Mouse (Mus musculus): Measurements from ENCODE around the gene Psip1. TPM values are rescaled to one million over a fixed set of nuclear protein-coding genes. Genes with fewer than 3 reads are reported as not detected.

The Psip1 gene
- polyA plus RNA-seq, 1 experiment from 2014 or later, result 469 TPM

GRCm38 (mm10) chr4:83436375-83436774 lies 49.9 kb downstream of the Psip1 start:
- Histone ChIP-seq H3K4me2 (no peak overlapping the region), H3K27ac (ENCODE audit: low read depth, low read length) (no peak overlapping the region), H3K9me3 (ENCODE audit: control insufficient read depth, low read length) (no peaks in the 10 kb centered on the region), H3K4me3 (ENCODE audit: low read depth, low read length) (no peak overlapping the region), H3K4me1 (ENCODE audit: control insufficient read depth, insufficient read depth, low read length) (no peaks in the 10 kb centered on the region), H3K36me3 (ENCODE audit: control insufficient read depth, insufficient read depth, low read length) (peaks cover 29% of the 10 kb centered on the region), H3K27me3 (ENCODE audit: control insufficient read depth, insufficient read depth, low read length) (no peaks in the 10 kb centered on the region), H3K9ac (ENCODE audit: low read length) (no peak overlapping the region)
- DNase-seq (ENCODE audit: low spot score, missing footprints) (no peak), ATAC-seq (ENCODE audit: low FRiP score) (no peak)
- 93% methylated on average over 8 of the region's 8 CpGs for WGBS

- no peak overlapping the region for H3K27ac ChIP-seq (ENCODE audit: low read depth, low read length)
- no peak overlapping the region for H3K4me2 ChIP-seq
- no peak overlapping the region for H3K4me3 ChIP-seq (ENCODE audit: low read depth, low read length)
- 95% methylated on average over 6 of the region's 6 CpGs for WGBS
- H3K27me3 ChIP-seq (ENCODE audit: control insufficient read depth, insufficient read depth, low read length), result no peaks in the 10 kb centered on the region
- no peaks in the 10 kb centered on the region for H3K4me1 ChIP-seq (ENCODE audit: control insufficient read depth, insufficient read depth, low read length)
- H3K9me3 ChIP-seq (ENCODE audit: control insufficient read depth, low read length), result no peaks in the 10 kb centered on the region
- ATAC-seq (ENCODE audit: low FRiP score) (no peak), DNase-seq (ENCODE audit: low spot score, missing footprints) (no peak)
- H3K9ac ChIP-seq (ENCODE audit: low read length), result no peak overlapping the region
- H3K36me3 ChIP-seq (ENCODE audit: control insufficient read depth, insufficient read depth, low read length), result peaks cover 33% of the 10 kb centered on the region
These were observed 53.4 kb downstream of the Psip1 start for GRCm38 (mm10) chr4:83432901-83433300.

- H3K4me1 ChIP-seq (ENCODE audit: control insufficient read depth, insufficient read depth, low read length), result no peaks in the 10 kb centered on the region
- no peak overlapping the region for H3K4me2 ChIP-seq
- no peak overlapping the region for H3K9ac ChIP-seq (ENCODE audit: low read length)
- no peaks in the 10 kb centered on the region for H3K27me3 ChIP-seq (ENCODE audit: control insufficient read depth, insufficient read depth, low read length)
- 93% methylated on average over 7 of the region's 7 CpGs for WGBS
- peaks cover 29% of the 10 kb centered on the region for H3K36me3 ChIP-seq (ENCODE audit: control insufficient read depth, insufficient read depth, low read length)
- no peaks in the 10 kb centered on the region for H3K9me3 ChIP-seq (ENCODE audit: control insufficient read depth, low read length)
- H3K4me3 ChIP-seq (ENCODE audit: low read depth, low read length), result no peak overlapping the region
- ATAC-seq (ENCODE audit: low FRiP score), result no peak
- H3K27ac ChIP-seq (ENCODE audit: low read depth, low read length), result no peak overlapping the region
- no peak for DNase-seq (ENCODE audit: low spot score, missing footprints)
These were observed 54.3 kb downstream of the Psip1 start for GRCm38 (mm10) chr4:83431950-83432349.

GRCm38 (mm10) chr4:83428845-83429244 lies 57.4 kb downstream of the Psip1 start:
- Histone ChIP-seq H3K4me2 (no peak overlapping the region), H3K9me3 (ENCODE audit: control insufficient read depth, low read length) (no peaks in the 10 kb centered on the region), H3K36me3 (ENCODE audit: control insufficient read depth, insufficient read depth, low read length) (peaks cover 22% of the 10 kb centered on the region), H3K27me3 (ENCODE audit: control insufficient read depth, insufficient read depth, low read length) (no peaks in the 10 kb centered on the region), H3K9ac (ENCODE audit: low read length) (no peak overlapping the region), H3K4me1 (ENCODE audit: control insufficient read depth, insufficient read depth, low read length) (no peaks in the 10 kb centered on the region), H3K4me3 (ENCODE audit: low read depth, low read length) (no peak overlapping the region), H3K27ac (ENCODE audit: low read depth, low read length) (no peak overlapping the region)
- DNase-seq (ENCODE audit: low spot score, missing footprints), result peak; percentile 81
- WGBS, result 93% methylated on average over 4 of the region's 4 CpGs
- no peak for ATAC-seq (ENCODE audit: low FRiP score)

- ATAC-seq (ENCODE audit: low FRiP score), result no peak
- Histone ChIP-seq H3K27me3 (ENCODE audit: control insufficient read depth, insufficient read depth, low read length) (no peaks in the 10 kb centered on the region), H3K27ac (ENCODE audit: low read depth, low read length) (no peak overlapping the region), H3K4me2 (no peak overlapping the region), H3K36me3 (ENCODE audit: control insufficient read depth, insufficient read depth, low read length) (peaks cover 24% of the 10 kb centered on the region), H3K9ac (ENCODE audit: low read length) (no peak overlapping the region), H3K9me3 (ENCODE audit: control insufficient read depth, low read length) (no peaks in the 10 kb centered on the region), H3K4me1 (ENCODE audit: control insufficient read depth, insufficient read depth, low read length) (no peaks in the 10 kb centered on the region), H3K4me3 (ENCODE audit: low read depth, low read length) (no peak overlapping the region)
- peak; percentile 81 for DNase-seq (ENCODE audit: low spot score, missing footprints)
- 97% methylated on average over 8 of the region's 8 CpGs for WGBS
These were observed 58.6 kb downstream of the Psip1 start for GRCm38 (mm10) chr4:83427696-83428095.

GRCm38 (mm10) chr4:83427141-83427540 lies 59.1 kb downstream of the Psip1 start:
- WGBS, result 95% methylated on average over 7 of the region's 7 CpGs
- peaks cover 22% of the 10 kb centered on the region for H3K36me3 ChIP-seq (ENCODE audit: control insufficient read depth, insufficient read depth, low read length)
- DNase-seq (ENCODE audit: low spot score, missing footprints) (peak; percentile 72), ATAC-seq (ENCODE audit: low FRiP score) (no peak)
- H3K9ac ChIP-seq (ENCODE audit: low read length), result no peak overlapping the region
- no peak overlapping the region for H3K27ac ChIP-seq (ENCODE audit: low read depth, low read length)
- no peaks in the 10 kb centered on the region for H3K27me3 ChIP-seq (ENCODE audit: control insufficient read depth, insufficient read depth, low read length)
- H3K4me2 ChIP-seq, result no peak overlapping the region
- H3K9me3 ChIP-seq (ENCODE audit: control insufficient read depth, low read length), result no peaks in the 10 kb centered on the region
- no peak overlapping the region for H3K4me3 ChIP-seq (ENCODE audit: low read depth, low read length)
- no peaks in the 10 kb centered on the region for H3K4me1 ChIP-seq (ENCODE audit: control insufficient read depth, insufficient read depth, low read length)

- H3K36me3 ChIP-seq (ENCODE audit: control insufficient read depth, insufficient read depth, low read length), result peaks cover 21% of the 10 kb centered on the region
- 95% methylated on average over 4 of the region's 4 CpGs for WGBS
These were observed 61.1 kb downstream of the Psip1 start for GRCm38 (mm10) chr4:83425119-83425518.

GRCm38 (mm10) chr4:83423641-83424040 lies 62.6 kb downstream of the Psip1 start:
- H3K4me3 ChIP-seq (ENCODE audit: low read depth, low read length), result no peak overlapping the region
- no peak overlapping the region for H3K4me2 ChIP-seq
- no peaks in the 10 kb centered on the region for H3K27me3 ChIP-seq (ENCODE audit: control insufficient read depth, insufficient read depth, low read length)
- no peaks in the 10 kb centered on the region for H3K9me3 ChIP-seq (ENCODE audit: control insufficient read depth, low read length)
- H3K36me3 ChIP-seq (ENCODE audit: control insufficient read depth, insufficient read depth, low read length), result peaks cover 17% of the 10 kb centered on the region
- H3K9ac ChIP-seq (ENCODE audit: low read length), result no peak overlapping the region
- peaks cover 4% of the 10 kb centered on the region for H3K4me1 ChIP-seq (ENCODE audit: control insufficient read depth, insufficient read depth, low read length)
- no peak overlapping the region for H3K27ac ChIP-seq (ENCODE audit: low read depth, low read length)
- DNase-seq (ENCODE audit: low spot score, missing footprints) (peak; percentile 2), ATAC-seq (ENCODE audit: low FRiP score) (no peak)
- 93% methylated on average over 6 of the region's 6 CpGs for WGBS

More at GRCm38 (mm10) chr4:83425119-83425518, 61.1 kb downstream of the Psip1 start:
- no peak for ATAC-seq (ENCODE audit: low FRiP score)
- Histone ChIP-seq H3K9ac (ENCODE audit: low read length) (no peak overlapping the region), H3K4me1 (ENCODE audit: control insufficient read depth, insufficient read depth, low read length) (no peaks in the 10 kb centered on the region), H3K9me3 (ENCODE audit: control insufficient read depth, low read length) (no peaks in the 10 kb centered on the region), H3K4me2 (no peak overlapping the region), H3K4me3 (ENCODE audit: low read depth, low read length) (no peak overlapping the region), H3K27me3 (ENCODE audit: control insufficient read depth, insufficient read depth, low read length) (no peaks in the 10 kb centered on the region), H3K27ac (ENCODE audit: low read depth, low read length) (no peak overlapping the region)
- DNase-seq (ENCODE audit: low spot score, missing footprints), result peak; percentile 56

GRCm38 (mm10) chr4:83418781-83419180 lies 67.5 kb downstream of the Psip1 start:
- H3K4me3 ChIP-seq (ENCODE audit: low read depth, low read length), result peak overlapping the region; percentile 95
- H3K4me2 ChIP-seq, result peak overlapping the region; percentile 53
- H3K9me3 ChIP-seq (ENCODE audit: control insufficient read depth, low read length), result no peaks in the 10 kb centered on the region; the same call in 1 of the 2 replicates
- no peak overlapping the region for H3K27ac ChIP-seq (ENCODE audit: low read depth, low read length)
- peak overlapping the region; percentile 96 for H3K9ac ChIP-seq (ENCODE audit: low read length)
- no peaks in the 10 kb centered on the region for H3K27me3 ChIP-seq (ENCODE audit: control insufficient read depth, insufficient read depth, low read length)
- 85% methylated on average over 2 of the region's 2 CpGs for WGBS
- peaks cover 7% of the 10 kb centered on the region; the same call in 1 of the 2 replicates for H3K36me3 ChIP-seq (ENCODE audit: control insufficient read depth, insufficient read depth, low read length)
- ATAC-seq (ENCODE audit: low FRiP score), result no peak
- peak; percentile 78 for DNase-seq (ENCODE audit: low spot score, missing footprints)
- H3K4me1 ChIP-seq (ENCODE audit: control insufficient read depth, insufficient read depth, low read length), result peaks cover 5% of the 10 kb centered on the region
